Mouse (Mus musculus) ovary, postnatal 14 days (tissue): ENCODE measurements at regions not wholly inside any gene's neighbourhood (a gene's known extent, or its start where the extent isn't known, plus 50 kb on each side); places are given as distances from the start of the nearest gene placed in this dataset.

ENCODE experiments used
- DNase-seq: peaks from one replicate; pipeline ENCODE4 v3.0.0; 2022; ENCODE audit warnings: low spot score

GRCm38 (mm10) chr2:95232135-95232772 is 794.3 kb upstream of the Api5 start:
- DNase-seq = peak; percentile 40

GRCm38 (mm10) chr2:95231739-95232134 is 793.8 kb upstream of the Api5 start:
- DNase-seq = no peak

GRCm38 (mm10) chr2:95229386-95229785 is 791.5 kb upstream of the Api5 start:
- DNase-seq = no peak

GRCm38 (mm10) chr2:95210216-95210941 is 772.4 kb upstream of the Api5 start:
- DNase-seq = no peak
